Mouse (Mus musculus) heart, postnatal 0 days (tissue): ENCODE data around the gene Cog8. TPM values are rescaled to one million over a fixed set of nuclear protein-coding genes. Genes with fewer than 3 reads are reported as not detected.

Experiments
- ATAC-seq: fragments of 200-750 bp; cut with Nextera tagmentation; 2 replicates; pipeline ENCODE4 v1.8.0; 2017; ENCODE audit warnings: low read depth, moderate number of reproducible peaks, moderate library complexity; ENCODE audit not compliant: insufficient read depth
- DNase-seq: peaks from one replicate; pipeline ENCODE4 v3.0.0-alpha.2; 2016; ENCODE audit warnings: low spot score
- H3K27ac ChIP-seq: fragments of 300-500 bp; sonication (generic); 2 replicates; pipeline ENCODE4 v1.5.1; 2014; ENCODE audit warnings: low read depth, mild to moderate bottlenecking
- H3K27me3 ChIP-seq: fragments of 300-500 bp; sonication (generic); 2 replicates; pipeline ENCODE4 v1.6.1; 2014; ENCODE audit warnings: low read length, mixed read lengths; ENCODE audit not compliant: control insufficient read depth, insufficient read depth
- H3K36me3 ChIP-seq: fragments of 300-500 bp; sonication (generic); replicated peaks from 2 replicates; pipeline ENCODE4 v1.6.1; 2014; ENCODE audit warnings: low read length, mixed read lengths; ENCODE audit not compliant: control insufficient read depth, insufficient read depth
- H3K4me1 ChIP-seq: fragments of 300-500 bp; sonication (generic); 2 replicates; pipeline ENCODE4 v1.6.1; 2014; ENCODE audit warnings: antibody characterized with exemption; ENCODE audit not compliant: control insufficient read depth, insufficient read depth
- H3K4me2 ChIP-seq: fragments of 300-500 bp; sonication (generic); 2 replicates; pipeline ENCODE4 v1.6.1; 2014; ENCODE audit warnings: low read depth, mild to moderate bottlenecking, low read length, moderate library complexity
- H3K4me3 ChIP-seq: fragments of 300-500 bp; sonication (generic); 2 replicates; pipeline ENCODE4 v1.5.1; 2014; ENCODE audit warnings: low read depth, low read length
- H3K9ac ChIP-seq: fragments of 300-500 bp; sonication (generic); replicated peaks from 2 replicates; pipeline ENCODE4 v1.6.1; 2014; ENCODE audit warnings: low read depth, low read length, mixed read lengths
- H3K9me3 ChIP-seq: fragments of 300-500 bp; sonication (generic); replicated peaks from 2 replicates; pipeline ENCODE4 v1.6.1; 2016; ENCODE audit warnings: low read length; ENCODE audit not compliant: control insufficient read depth
- CTCF ChIP-seq: IDR thresholded peaks from 2 replicates; pipeline ENCODE4 v1.5.1; 2016; ENCODE audit warnings: antibody characterized with exemption, control low read depth, low read depth
- EP300 ChIP-seq: IDR thresholded peaks from 2 replicates; pipeline ENCODE4 v1.6.1; 2016; ENCODE audit warnings: antibody characterized with exemption, low read depth
- WGBS: fragments of 180-500 bp; shearing (Covaris S2); extraction: QIAGEN DNeasy Blood & Tissue Kit; methylation state at CpG from one replicate; pipeline ENCODE4 v1.1.7; 2014; 5-methylcytosine and 5-hydroxymethylcytosine counted together
- polyA plus RNA-seq: library from polyadenylated mRNA; unstranded; fragments of >200 nt; fragmentation: Nextera tagmentation; extraction: Ambion mirVana; gene quantifications from 2 replicates; pipeline ENCODE4 v1.2.1, GENCODE M21; 2015
- total RNA-seq: library from RNA; depleted of rRNA; stranded (reverse); fragments of >200 nt; gene quantifications from 2 replicates; pipeline ENCODE4 v1.2.3, GENCODE M21; 2014; ENCODE audit warnings: low replicate concordance

Cog8 gene
- total and polyA plus RNA-seq, 2 experiments from 2014 or later: 21.7 to 35.2 TPM

DNA sequence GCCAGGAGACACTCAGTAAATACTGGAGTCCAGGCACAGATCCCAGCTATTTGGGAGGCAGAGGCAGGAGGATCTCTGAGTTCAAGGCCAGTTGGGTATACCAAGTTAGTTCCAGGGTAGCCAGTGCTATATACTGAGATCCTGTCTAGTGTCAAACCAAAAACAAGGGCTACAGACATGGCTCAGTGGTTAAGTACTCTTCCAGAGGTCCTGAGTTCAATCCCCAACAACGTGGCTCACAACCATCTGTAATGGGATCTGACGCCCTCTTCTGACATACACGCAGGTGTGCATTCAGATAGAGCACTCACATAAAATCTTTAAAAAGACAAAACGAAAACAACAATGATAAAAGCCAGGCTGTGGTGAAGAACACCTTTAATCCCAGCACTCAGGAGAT is 7.0 kb downstream of the Cog8 start:
- Histone ChIP-seq H3K9me3 (no peaks in the 10 kb centered on the region), H3K4me3 (no peak overlapping the region), H3K36me3 (peaks cover 66% of the 10 kb centered on the region), H3K9ac (no peak overlapping the region), H3K4me2 (no peak overlapping the region; the same call in 1 of the 2 replicates), H3K27me3 (no peaks in the 10 kb centered on the region), H3K4me1 (0 out of 2 replicates have a peak, but pooled peaks cover 13% of the 10 kb centered on the region), H3K27ac (0 out of 2 replicates have a peak overlapping the region, but pooled peaks have one; percentile 93)
- TF ChIP-seq CTCF: no peak
- no peak for TF ChIP-seq EP300
- DNase-seq (no peak), ATAC-seq (no peak)
- 91% methylated on average over 4 of the region's 4 CpGs for WGBS

DNA sequence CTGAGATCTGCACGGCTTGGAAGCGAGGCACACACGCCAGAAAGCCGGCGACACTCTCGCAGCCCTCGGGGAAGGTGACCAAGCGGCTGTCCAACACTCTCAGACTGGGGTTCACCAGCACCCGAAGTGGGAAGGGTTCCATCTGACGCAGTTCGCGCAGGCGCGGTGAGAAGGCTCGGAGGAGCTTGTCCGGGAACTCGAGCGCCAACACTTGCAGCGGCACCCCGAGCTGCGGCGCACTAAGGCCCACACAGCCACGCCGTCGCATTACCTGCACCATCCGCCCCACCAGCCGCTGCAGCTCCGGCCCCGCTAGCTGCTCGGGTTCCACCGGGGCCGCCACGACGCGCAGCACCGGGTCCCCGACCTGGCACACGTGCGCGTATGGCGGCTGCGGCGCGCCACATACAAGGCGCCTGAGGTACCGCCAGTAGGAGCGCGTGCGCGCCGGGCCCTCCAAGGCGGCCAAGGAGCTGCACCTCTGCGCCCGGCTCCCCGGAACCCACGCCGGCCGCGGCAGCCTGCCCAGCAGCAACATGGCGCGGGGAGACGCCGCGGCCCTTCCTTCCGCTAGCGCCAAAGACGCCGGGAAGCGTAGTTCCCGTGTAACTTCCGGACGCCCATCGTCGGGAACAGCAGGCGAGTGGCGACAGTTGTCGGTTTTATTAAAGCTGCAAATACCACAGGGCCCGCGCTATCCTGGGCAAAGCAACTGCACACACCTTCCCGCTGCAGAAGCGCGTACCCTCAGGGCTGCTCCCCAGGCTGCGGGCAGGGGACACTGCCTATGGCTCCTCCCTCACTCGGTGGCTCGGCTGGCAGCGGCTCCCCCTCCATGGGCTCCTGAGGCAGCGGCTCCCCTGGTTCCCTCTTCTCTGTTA is 8.2 kb downstream of the Cog8 start, which contains the start of gene Pdf:
Pdf (minus strand) TSS at position 554 of the 881 bp plus-strand sequence.
- peak; percentile 87 for ATAC-seq
- Histone ChIP-seq H3K36me3 (peaks cover 71% of the 10 kb centered on the region), H3K4me3 (peak within 1 kb of the TSS; percentile 88), H3K27ac (peak within 1 kb of the TSS; percentile 93), H3K4me1 (0 out of 2 replicates have a peak, but pooled peaks cover 13% of the 10 kb centered on the region), H3K27me3 (no peaks in the 10 kb centered on the region), H3K4me2 (peak within 1 kb of the TSS; percentile 87), H3K9me3 (no peaks in the 10 kb centered on the region), H3K9ac (peak within 1 kb of the TSS; percentile 77)
- peak; percentile 78 for DNase-seq
- WGBS: under 1% methylated on average over 87 of the region's 87 CpGs
- TF ChIP-seq EP300 (no peak; the same call in 1 of the 2 replicates), CTCF (no peak)

DNA sequence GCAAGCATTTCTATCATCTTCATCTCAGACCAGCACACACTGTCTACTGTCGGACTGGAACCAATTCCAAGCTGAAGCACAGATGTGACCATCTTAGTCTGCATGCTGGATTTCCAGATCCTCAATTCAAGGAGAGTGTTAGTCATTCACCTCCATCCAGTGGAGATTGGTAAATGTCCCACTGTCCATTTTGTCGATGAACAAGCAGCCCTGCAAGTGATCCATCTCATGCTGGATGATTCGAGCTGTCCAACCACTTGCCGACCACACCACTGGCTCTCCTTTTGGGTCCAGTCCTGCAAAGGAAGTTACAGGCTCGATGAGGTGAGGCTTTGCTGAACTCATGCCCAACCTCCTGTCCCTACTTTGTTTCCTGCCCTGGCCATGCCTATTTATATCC is 9.5 kb downstream of the Cog8 start:
- TF ChIP-seq CTCF: no peak
- no peak for TF ChIP-seq EP300
- Histone ChIP-seq H3K27ac (no peak overlapping the region), H3K9me3 (no peaks in the 10 kb centered on the region), H3K9ac (no peak overlapping the region), H3K4me3 (no peak overlapping the region), H3K36me3 (peaks cover 71% of the 10 kb centered on the region), H3K4me1 (0 out of 2 replicates have a peak, but pooled peaks cover 13% of the 10 kb centered on the region), H3K4me2 (peak overlapping the region; percentile 87), H3K27me3 (no peaks in the 10 kb centered on the region)
- DNase-seq (no peak), ATAC-seq (no peak)
- 44% methylated on average over 5 of the region's 5 CpGs for WGBS

DNA sequence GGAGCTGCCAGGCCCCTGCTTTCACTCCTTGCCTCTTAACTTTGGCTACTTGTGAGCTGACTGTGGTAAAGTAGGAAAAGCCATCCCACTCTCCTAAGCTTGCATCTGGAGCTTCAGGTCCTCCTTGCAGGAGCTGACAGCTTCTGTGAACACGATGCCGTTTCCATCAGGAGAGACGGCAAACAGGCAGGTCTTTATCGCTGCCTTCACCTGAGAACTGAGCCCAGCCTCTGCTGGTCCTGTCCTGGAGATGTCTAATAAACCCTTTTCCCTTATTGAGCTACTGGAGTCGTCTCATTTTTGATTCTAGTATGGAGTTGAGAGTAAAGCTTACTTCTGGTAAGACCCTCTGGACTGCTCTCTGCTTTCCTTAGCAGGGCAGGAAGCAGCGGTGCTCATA is 11.0 kb downstream of the Cog8 start:
- ATAC-seq (no peak), DNase-seq (no peak)
- Histone ChIP-seq H3K27me3 (no peaks in the 10 kb centered on the region), H3K9ac (no peak overlapping the region), H3K4me1 (0 out of 2 replicates have a peak, but pooled peaks cover 13% of the 10 kb centered on the region), H3K36me3 (peaks cover 71% of the 10 kb centered on the region), H3K27ac (no peak overlapping the region), H3K4me3 (no peak overlapping the region), H3K4me2 (no peak overlapping the region), H3K9me3 (no peaks in the 10 kb centered on the region)
- no peak for TF ChIP-seq CTCF
- no peak for TF ChIP-seq EP300
- whole genome bisulfite sequencing: 88% methylated on average over 6 of the region's 6 CpGs

DNA sequence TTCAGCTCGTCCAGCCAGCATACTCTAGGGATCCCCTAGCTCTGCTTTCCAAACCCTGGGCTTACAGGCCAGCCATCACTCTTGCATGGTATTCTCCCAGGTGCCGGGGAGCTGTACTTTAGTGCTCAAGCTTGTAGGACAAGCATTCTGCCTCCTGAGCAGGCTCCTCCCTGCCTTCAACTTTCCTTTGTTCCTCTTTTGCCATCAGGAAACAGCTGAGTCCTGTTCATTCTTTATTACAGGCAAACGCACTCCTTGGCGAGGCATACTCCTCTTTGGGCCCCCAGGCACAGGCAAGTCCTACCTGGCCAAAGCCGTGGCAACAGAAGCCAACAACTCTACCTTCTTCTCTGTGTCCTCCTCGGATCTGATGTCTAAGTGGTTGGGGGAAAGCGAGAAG is 15.9 kb downstream of the Cog8 start:
- Histone ChIP-seq H3K9me3 (no peaks in the 10 kb centered on the region), H3K27ac (no peak overlapping the region), H3K4me2 (no peak overlapping the region), H3K4me3 (no peak overlapping the region), H3K9ac (no peak overlapping the region), H3K4me1 (0 out of 2 replicates have a peak, but pooled peaks cover 3% of the 10 kb centered on the region), H3K36me3 (peaks cover 82% of the 10 kb centered on the region), H3K27me3 (no peaks in the 10 kb centered on the region)
- 71% methylated on average over 7 of the region's 7 CpGs for WGBS
- DNase-seq (no peak), ATAC-seq (no peak)
- TF ChIP-seq EP300 (no peak), CTCF (no peak)
